Comparison of ENCODE assay signal across 25 mouse cellular contexts in the genomic region with DNA sequence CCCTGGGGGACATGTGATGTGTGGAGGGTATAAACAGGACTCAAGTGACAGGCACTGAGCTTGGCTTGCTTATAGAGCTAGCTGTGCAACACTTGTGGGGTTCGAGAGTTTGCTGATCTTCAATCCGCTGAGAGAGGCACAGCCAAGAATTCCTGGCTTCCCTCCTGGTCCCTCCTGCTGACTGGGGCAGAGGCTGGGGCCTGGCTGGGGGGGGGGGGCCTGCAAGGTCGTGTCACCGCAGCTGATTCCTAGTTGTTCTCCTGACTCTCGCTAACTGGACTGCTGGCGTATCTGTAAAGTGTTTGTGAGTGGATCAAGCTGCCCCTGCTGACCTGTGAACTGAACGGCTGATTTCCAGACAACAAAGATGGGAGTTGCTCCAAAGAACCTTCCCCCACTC. TPM values are rescaled to one million over a fixed set of nuclear protein-coding genes. Genes with fewer than 3 reads are reported as not detected.
DNase-seq lines count a peak whose midpoint lies in the region; ATAC-seq lines count a peak whose summit lies in the region.
"Had no signal": no experiment of that assay in that cellular context is flagged by ENCODE, and none has a peak within 500 bp of the region (broad histone marks: within the 10 kb centered on the region; RNA-seq: fewer than 3 reads in every experiment).

No protein-coding gene starts in this region.

- H3K27me3 ChIP-seq in hindbrain, embryonic 10.5 days (ENCODE audit: insufficient read depth, poor library complexity, severe bottlenecking), result peaks cover 25% of the 10 kb centered on the region
- no peaks in the 10 kb centered on the region for H3K27me3 ChIP-seq in hindbrain, embryonic 14.5 days (ENCODE audit: control insufficient read depth, insufficient read depth, low read length)
- no peaks in the 10 kb centered on the region for H3K27me3 ChIP-seq in midbrain, embryonic 13.5 days
- no peaks in the 10 kb centered on the region for H3K27me3 ChIP-seq in midbrain, embryonic 15.5 days (replicated peaks)
- H3K27me3 ChIP-seq: embryonic facial prominence, embryonic 15.5 days; hindbrain, embryonic 12.5 days; Patski had no signal

- no peak overlapping the region for H3K4me3 ChIP-seq in hindbrain, embryonic 10.5 days
- H3K4me3 ChIP-seq in hindbrain, embryonic 14.5 days (replicated peaks; ENCODE audit: low read length), result no peak overlapping the region
- no peak overlapping the region for H3K4me3 ChIP-seq in midbrain, embryonic 13.5 days (replicated peaks)
- no peak overlapping the region for H3K4me3 ChIP-seq in midbrain, embryonic 15.5 days
- H3K4me3 ChIP-seq: embryonic facial prominence, embryonic 15.5 days; erythroblast, embryonic 14.5 days; forebrain, embryonic 10.5 days; heart, adult 2 months; heart, embryonic 12.5 days; hindbrain, embryonic 12.5 days had no signal

- H3K9me3 ChIP-seq in hindbrain, embryonic 10.5 days, result peaks cover 3% of the 10 kb centered on the region; the same call in 1 of the 2 replicates
- no peaks in the 10 kb centered on the region for H3K9me3 ChIP-seq in hindbrain, embryonic 14.5 days (ENCODE audit: control insufficient read depth, low read length)
- H3K9me3 ChIP-seq in midbrain, embryonic 13.5 days, result no peaks in the 10 kb centered on the region
- no peaks in the 10 kb centered on the region for H3K9me3 ChIP-seq in midbrain, embryonic 15.5 days
- H3K9me3 ChIP-seq: embryonic facial prominence, embryonic 15.5 days; heart, embryonic 12.5 days; hindbrain, embryonic 12.5 days had no signal

- H3K4me2 ChIP-seq in hindbrain, embryonic 14.5 days (replicated peaks), result no peak overlapping the region
- no peak overlapping the region for H3K4me2 ChIP-seq in midbrain, embryonic 13.5 days (replicated peaks)
- no peak overlapping the region for H3K4me2 ChIP-seq in midbrain, embryonic 15.5 days
- H3K4me2 ChIP-seq: embryonic facial prominence, embryonic 15.5 days; heart, embryonic 12.5 days; hindbrain, embryonic 12.5 days had no signal

- peaks cover 29% of the 10 kb centered on the region for H3K4me1 ChIP-seq in hindbrain, embryonic 10.5 days (replicated peaks)
- H3K4me1 ChIP-seq in hindbrain, embryonic 14.5 days (replicated peaks; ENCODE audit: control insufficient read depth, insufficient read depth, low read length), result peaks cover 7% of the 10 kb centered on the region; the same call in 1 of the 2 replicates
- H3K4me1 ChIP-seq in midbrain, embryonic 13.5 days (replicated peaks), result peaks cover 25% of the 10 kb centered on the region
- H3K4me1 ChIP-seq in midbrain, embryonic 15.5 days, result peaks cover 25% of the 10 kb centered on the region

- no peak overlapping the region for H3K9ac ChIP-seq in hindbrain, embryonic 14.5 days
- H3K9ac ChIP-seq in midbrain, embryonic 13.5 days (replicated peaks), result no peak overlapping the region
- no peak overlapping the region for H3K9ac ChIP-seq in midbrain, embryonic 15.5 days
- H3K9ac ChIP-seq: embryonic facial prominence, embryonic 15.5 days; heart, embryonic 12.5 days; hindbrain, embryonic 12.5 days had no signal

- no peak for ATAC-seq in hindbrain, embryonic 14.5 days (ENCODE audit: low FRiP score)
- ATAC-seq in midbrain, embryonic 13.5 days, result no peak
- ATAC-seq in midbrain, embryonic 15.5 days (replicated peaks), result no peak
- ATAC-seq: activated CD4-positive, CD25-positive, alpha-beta regulatory T cell, adult 4 months; forebrain, embryonic 14.5 days; hindbrain, postnatal 0 days; Patski had no signal

- H3K36me3 ChIP-seq in hindbrain, embryonic 10.5 days, result no peaks in the 10 kb centered on the region
- H3K36me3 ChIP-seq in hindbrain, embryonic 14.5 days (replicated peaks; ENCODE audit: control insufficient read depth, insufficient read depth), result no peaks in the 10 kb centered on the region
- no peaks in the 10 kb centered on the region for H3K36me3 ChIP-seq in midbrain, embryonic 13.5 days
- no peaks in the 10 kb centered on the region for H3K36me3 ChIP-seq in midbrain, embryonic 15.5 days (replicated peaks)
- H3K36me3 ChIP-seq: embryonic facial prominence, embryonic 15.5 days; forebrain, embryonic 10.5 days; heart, embryonic 12.5 days; hindbrain, embryonic 12.5 days had no signal

- DNase-seq in hindbrain, embryonic 10.5 days (ENCODE audit: low spot score), result no peak
- DNase-seq in hindbrain, embryonic 14.5 days (ENCODE audit: low spot score), result no peak
- peak; percentile 62 for DNase-seq in lung, postnatal 10 days
- DNase-seq in layer of hippocampus, adult 8-10 months (ENCODE audit: low spot score in 2 of 2), result no peak
- no peak for DNase-seq in cerebellum, adult 18-20 months
- DNase-seq: adrenal gland, adult 8-10 months; adrenal gland, postnatal 36 days; cerebellum, adult 8-10 months; cerebellum, postnatal 14 days; embryo, embryonic 11 days; gastrocnemius, postnatal 14 days; heart, adult 2 months; heart, postnatal 36 days had no signal

- H3K27ac ChIP-seq in hindbrain, embryonic 10.5 days, result 0 out of 2 replicates have a peak overlapping the region, but pooled peaks have one; percentile 53
- no peak overlapping the region for H3K27ac ChIP-seq in hindbrain, embryonic 14.5 days
- H3K27ac ChIP-seq in midbrain, embryonic 13.5 days, result 0 out of 2 replicates have a peak overlapping the region, but pooled peaks have one; percentile 57
- H3K27ac ChIP-seq in midbrain, embryonic 15.5 days, result no peak overlapping the region
- H3K27ac ChIP-seq: embryonic facial prominence, embryonic 15.5 days; forebrain, embryonic 10.5 days; heart, adult 2 months; hindbrain, embryonic 12.5 days had no signal

- WGBS in hindbrain, embryonic 10.5 days, result 36% methylated on average over 7 of the region's 7 CpGs
- 54% methylated on average over 7 of the region's 7 CpGs for WGBS in hindbrain, embryonic 14.5 days
- 47% methylated on average over 7 of the region's 7 CpGs for WGBS in midbrain, embryonic 13.5 days
- WGBS in midbrain, embryonic 15.5 days, result 42% methylated on average over 7 of the region's 7 CpGs

RNA-seq across cellular contexts. Expression of a gene that starts 24.5 kb away (rescaled TPM):
- 2,849 and 3,914 TPM in 2 replicates for polyA plus RNA-seq in hindbrain, embryonic 10.5 days (2016; fragmentation: Nextera tagmentation; extraction: Ambion mirVana)
- polyA plus RNA-seq in hindbrain, embryonic 14.5 days (2014; fragmentation: Nextera tagmentation; extraction: Ambion mirVana), result 5,273 and 5,278 TPM in 2 replicates
- 7,568 and 8,132 TPM in 2 replicates for polyA plus RNA-seq in midbrain, embryonic 13.5 days (2015; fragmentation: Nextera tagmentation; extraction: Ambion mirVana)
- 7,501 and 7,674 TPM in 2 replicates for polyA plus RNA-seq in midbrain, embryonic 15.5 days (2015; fragmentation: Nextera tagmentation; extraction: Ambion mirVana)
- 100 to 1,000 TPM; 367 to 422 (median 391) TPM for total RNA-seq in layer of hippocampus, adult 8-10 months (2022)

RNA-seq across cellular contexts. Expression of a gene that starts 47.5 kb away (rescaled TPM):
- 7.9 and 9.5 TPM in 2 replicates for polyA plus RNA-seq in hindbrain, embryonic 10.5 days (2016; fragmentation: Nextera tagmentation; extraction: Ambion mirVana)
- polyA plus RNA-seq in hindbrain, embryonic 14.5 days (2014; fragmentation: Nextera tagmentation; extraction: Ambion mirVana), result 6.8 and 6.9 TPM in 2 replicates
- polyA plus RNA-seq in midbrain, embryonic 13.5 days (2015; fragmentation: Nextera tagmentation; extraction: Ambion mirVana), result 6.4 and 6.6 TPM in 2 replicates
- 7.7 and 8.0 TPM in 2 replicates for polyA plus RNA-seq in midbrain, embryonic 15.5 days (2015; fragmentation: Nextera tagmentation; extraction: Ambion mirVana)
- total RNA-seq in layer of hippocampus, adult 8-10 months (2022), result 10 to 100 TPM in 1 of 4 experiments, 1 to 10 TPM in 3; 5.5 to 10.5 (median 8.5) TPM
- polyA plus RNA-seq: erythroblast, embryonic 14.5 days had no signal

RNA-seq across cellular contexts. Expression of a gene that starts 52.9 kb away (rescaled TPM):
- 3.1 and 4.3 TPM in 2 replicates for polyA plus RNA-seq in hindbrain, embryonic 10.5 days (2016; fragmentation: Nextera tagmentation; extraction: Ambion mirVana)
- 11.5 and 12.4 TPM in 2 replicates for polyA plus RNA-seq in hindbrain, embryonic 14.5 days (2014; fragmentation: Nextera tagmentation; extraction: Ambion mirVana)
- 10.8 and 12.8 TPM in 2 replicates for polyA plus RNA-seq in midbrain, embryonic 13.5 days (2015; fragmentation: Nextera tagmentation; extraction: Ambion mirVana)
- polyA plus RNA-seq in midbrain, embryonic 15.5 days (2015; fragmentation: Nextera tagmentation; extraction: Ambion mirVana), result 22.6 and 24.7 TPM in 2 replicates
- total RNA-seq in layer of hippocampus, adult 8-10 months (2022), result 10 to 100 TPM; 55.4 to 75.1 (median 63.4) TPM
- polyA plus RNA-seq: erythroblast, embryonic 14.5 days had no signal

RNA-seq across cellular contexts. Expression of a gene that starts 59.9 kb away (rescaled TPM):
- 0.25 and 0.63 TPM in 2 replicates for polyA plus RNA-seq in hindbrain, embryonic 10.5 days (2016; fragmentation: Nextera tagmentation; extraction: Ambion mirVana)
- 0.30 and 0.58 TPM in 2 replicates for polyA plus RNA-seq in hindbrain, embryonic 14.5 days (2014; fragmentation: Nextera tagmentation; extraction: Ambion mirVana)
- 0.16 and 0.40 TPM in 2 replicates for polyA plus RNA-seq in midbrain, embryonic 13.5 days (2015; fragmentation: Nextera tagmentation; extraction: Ambion mirVana)
- 0.59 and 0.62 TPM in 2 replicates for polyA plus RNA-seq in midbrain, embryonic 15.5 days (2015; fragmentation: Nextera tagmentation; extraction: Ambion mirVana)
- 10 to 100 TPM; 36.5 to 47.8 (median 42.9) TPM for total RNA-seq in layer of hippocampus, adult 8-10 months (2022)
- total RNA-seq: common myeloid progenitor, adult 5-6 weeks had no signal
- polyA plus RNA-seq: erythroblast, embryonic 14.5 days had no signal

Comparison
In these comparisons a context has a peak if more than half of its experiments do, and no peak if none do; other contexts are left out.
1. H3K27ac ChIP-seq: peak in hindbrain, embryonic 10.5 days (single experiment) and midbrain, embryonic 13.5 days (single experiment); none in hindbrain, embryonic 14.5 days (single experiment) and midbrain, embryonic 15.5 days (single experiment).